Mouse (Mus musculus): ENCODE measurements around the gene Kif5a.

DNA sequence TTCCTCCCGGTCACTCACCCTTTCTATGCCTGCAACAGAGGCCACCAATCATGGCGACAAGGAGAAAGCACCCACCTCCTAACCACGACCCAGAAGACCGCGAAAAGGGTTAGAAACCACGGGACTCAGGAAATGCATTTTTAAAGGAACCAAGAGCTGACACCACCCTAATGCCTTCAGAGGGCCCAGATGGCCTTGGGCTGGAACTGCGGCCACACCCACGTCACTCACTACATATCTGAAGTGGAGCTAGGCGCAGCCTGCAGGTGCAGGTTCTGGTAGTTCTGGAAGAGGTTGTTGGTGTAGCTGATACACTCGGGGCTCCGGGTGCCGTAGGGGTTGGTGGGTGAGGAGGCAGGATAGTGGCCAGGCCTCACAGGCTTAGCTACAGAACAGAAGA is 32.5 kb downstream of the Kif5a start:
- TF ChIP-seq CTCF (IDR thresholded peaks at IDR 0.05; ENCODE audit: low read depth), result no peak
- no peak for TF ChIP-seq EP300 (optimal IDR thresholded peaks at IDR 0.05)
